8 mouse cellular contexts compared by ENCODE assay signal in the genomic region with DNA sequence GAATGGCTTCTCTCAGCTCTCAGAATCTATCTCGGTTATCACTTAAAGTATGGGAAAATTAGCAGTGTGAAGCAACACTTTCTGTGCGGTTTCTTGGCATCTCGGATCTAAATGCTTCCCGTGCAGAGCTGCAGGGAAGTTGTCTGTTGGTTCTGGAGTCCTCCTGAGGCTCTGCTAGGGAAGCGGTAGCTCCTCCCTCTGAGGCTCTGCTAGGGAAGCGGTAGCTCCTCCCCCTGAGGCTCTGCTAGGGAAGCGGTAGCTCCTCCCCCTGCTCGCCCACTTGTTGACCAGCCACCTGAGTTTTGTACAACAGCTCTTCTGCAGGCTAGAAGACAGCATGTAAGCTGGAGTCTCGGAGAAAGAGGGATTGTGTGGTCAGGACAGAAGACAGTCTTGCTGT. TPM values are rescaled to one million over a fixed set of nuclear protein-coding genes. Genes with fewer than 3 reads are reported as not detected.
DNase-seq lines count a peak whose midpoint lies in the region; ATAC-seq lines count a peak whose summit lies in the region.

No protein-coding gene starts in this region.

- H3K9ac ChIP-seq in neural tube, embryonic 11.5 days (ENCODE audit: low read length) = no peak overlapping the region
- no peak overlapping the region for H3K9ac ChIP-seq in neural tube, embryonic 15.5 days (replicated peaks)
- no peak overlapping the region for H3K9ac ChIP-seq in heart, embryonic 13.5 days

- no peak overlapping the region for H3K4me2 ChIP-seq in neural tube, embryonic 11.5 days (ENCODE audit: low read depth)
- no peak overlapping the region for H3K4me2 ChIP-seq in neural tube, embryonic 15.5 days
- peak overlapping the region; percentile 62 for H3K4me2 ChIP-seq in heart, embryonic 13.5 days

- no peaks in the 10 kb centered on the region for H3K27me3 ChIP-seq in neural tube, embryonic 11.5 days (ENCODE audit: control insufficient read depth, insufficient read depth, low read length)
- H3K27me3 ChIP-seq in neural tube, embryonic 15.5 days (replicated peaks) = no peaks in the 10 kb centered on the region
- H3K27me3 ChIP-seq in heart, embryonic 13.5 days (replicated peaks) = no peaks in the 10 kb centered on the region

- no peak overlapping the region for H3K27ac ChIP-seq in neural tube, embryonic 11.5 days (ENCODE audit: low read depth, low read length)
- no peak overlapping the region for H3K27ac ChIP-seq in neural tube, embryonic 15.5 days (replicated peaks)
- no peak overlapping the region; the same call in 1 of the 2 replicates for H3K27ac ChIP-seq in heart, embryonic 13.5 days (replicated peaks)

- no peak overlapping the region for H3K4me3 ChIP-seq in neural tube, embryonic 11.5 days (ENCODE audit: low read depth, low read length)
- no peak overlapping the region for H3K4me3 ChIP-seq in neural tube, embryonic 15.5 days (replicated peaks)
- peak overlapping the region; percentile 27 for H3K4me3 ChIP-seq in heart, embryonic 13.5 days

- H3K36me3 ChIP-seq in neural tube, embryonic 11.5 days (ENCODE audit: control insufficient read depth, insufficient read depth, low read length) = no peaks in the 10 kb centered on the region
- H3K36me3 ChIP-seq in neural tube, embryonic 15.5 days = peaks cover 4% of the 10 kb centered on the region; the same call in 1 of the 2 replicates
- H3K36me3 ChIP-seq in heart, embryonic 13.5 days = peaks cover 6% of the 10 kb centered on the region; the same call in 1 of the 2 replicates

- DNase-seq in neural tube, embryonic 11.5 days (ENCODE audit: low spot score) = peak; percentile 26
- peak; percentile 51 to 69 for DNase-seq in kidney, postnatal 36 days
- DNase-seq in MN1 (ENCODE audit: low spot score) (no peak), adipocyte (ENCODE audit: low spot score) (no peak)
- DNase-seq in frontal cortex, postnatal 10 days (ENCODE audit: low spot score in 2 of 2) = no peak

- 23% methylated on average over 9 of the region's 9 CpGs for WGBS in neural tube, embryonic 11.5 days
- 30% methylated on average over 9 of the region's 9 CpGs for WGBS in neural tube, embryonic 15.5 days
- WGBS in heart, embryonic 13.5 days = 14% methylated on average over 9 of the region's 9 CpGs

- no peak for ATAC-seq in neural tube, embryonic 11.5 days (ENCODE audit: insufficient read depth, low FRiP score, low TSS enrichment)
- no peak for ATAC-seq in neural tube, embryonic 15.5 days (ENCODE audit: low FRiP score)
- peak; percentile 37; the same call in 1 of the 2 replicates for ATAC-seq in heart, embryonic 13.5 days (ENCODE audit: extremely low read depth, insufficient number of reproducible peaks, low FRiP score, low TSS enrichment)
- peak; percentile 98 for ATAC-seq in megakaryocyte-erythroid progenitor cell, adult 5-6 weeks (replicated peaks; ENCODE audit: low FRiP score, low TSS enrichment, poor library complexity, severe bottlenecking)

- no peaks in the 10 kb centered on the region for H3K4me1 ChIP-seq in neural tube, embryonic 11.5 days (ENCODE audit: control insufficient read depth, insufficient read depth, low read length)
- H3K4me1 ChIP-seq in neural tube, embryonic 15.5 days = 0 out of 2 replicates have a peak, but pooled peaks cover 3% of the 10 kb centered on the region
- H3K4me1 ChIP-seq in heart, embryonic 13.5 days = peaks cover 13% of the 10 kb centered on the region

- H3K9me3 ChIP-seq in neural tube, embryonic 11.5 days (ENCODE audit: control insufficient read depth, low read length) = no peaks in the 10 kb centered on the region
- H3K9me3 ChIP-seq in neural tube, embryonic 15.5 days (replicated peaks) = no peaks in the 10 kb centered on the region
- no peaks in the 10 kb centered on the region for H3K9me3 ChIP-seq in heart, embryonic 13.5 days

RNA-seq across cellular contexts. Expression of gene Lmbrd1, which starts 20.9 kb away (rescaled TPM):
- 27.4 and 32.1 TPM in 2 replicates for polyA plus RNA-seq in neural tube, embryonic 11.5 days (2014; fragmentation: Nextera tagmentation; extraction: Ambion mirVana)
- 48.9 and 49.7 TPM in 2 replicates for polyA plus RNA-seq in neural tube, embryonic 15.5 days (2015; fragmentation: Nextera tagmentation; extraction: Ambion mirVana)
- 22.9 and 23.1 TPM in 2 replicates for polyA plus RNA-seq in heart, embryonic 13.5 days (2015; fragmentation: Nextera tagmentation; extraction: Ambion mirVana)
- 16.7 and 27.7 TPM in 2 replicates for total RNA-seq in megakaryocyte-erythroid progenitor cell, adult 5-6 weeks (2014; fragmentation: Nextera tagmentation)
- 9.2 and 16.4 TPM in 2 replicates for total RNA-seq in megakaryocyte-erythroid progenitor cell, adult 5-6 weeks (2017)

Comparison
In these comparisons a context has a peak if more than half of its experiments do, and no peak if none do; other contexts are left out.
1. ATAC-seq: peak in heart, embryonic 13.5 days (single experiment) and megakaryocyte-erythroid progenitor cell, adult 5-6 weeks (single experiment); none in neural tube, embryonic 11.5 days (single experiment) and neural tube, embryonic 15.5 days (single experiment).
2. DNase-seq: peak in neural tube, embryonic 11.5 days (single experiment) and kidney, postnatal 36 days (2 of 2); none in MN1 (single experiment), frontal cortex, postnatal 10 days (0 of 2) and adipocyte (single experiment).